Mouse (Mus musculus): Measurements from ENCODE around the gene Cdk5r2. TPM values are rescaled to one million over a fixed set of nuclear protein-coding genes. Genes with fewer than 3 reads are reported as not detected.
"Not testable (repeated sequence)": the region's sequence is repeated elsewhere in the genome, so short reads cannot be mapped to it uniquely, and the experiment has no call there.

Gene Cdk5r2
- 0.11 TPM in 1 of 2 replicates, not detected in the other for polyA plus RNA-seq (2015; fragmentation: Nextera tagmentation; extraction: Ambion mirVana)

DNA sequence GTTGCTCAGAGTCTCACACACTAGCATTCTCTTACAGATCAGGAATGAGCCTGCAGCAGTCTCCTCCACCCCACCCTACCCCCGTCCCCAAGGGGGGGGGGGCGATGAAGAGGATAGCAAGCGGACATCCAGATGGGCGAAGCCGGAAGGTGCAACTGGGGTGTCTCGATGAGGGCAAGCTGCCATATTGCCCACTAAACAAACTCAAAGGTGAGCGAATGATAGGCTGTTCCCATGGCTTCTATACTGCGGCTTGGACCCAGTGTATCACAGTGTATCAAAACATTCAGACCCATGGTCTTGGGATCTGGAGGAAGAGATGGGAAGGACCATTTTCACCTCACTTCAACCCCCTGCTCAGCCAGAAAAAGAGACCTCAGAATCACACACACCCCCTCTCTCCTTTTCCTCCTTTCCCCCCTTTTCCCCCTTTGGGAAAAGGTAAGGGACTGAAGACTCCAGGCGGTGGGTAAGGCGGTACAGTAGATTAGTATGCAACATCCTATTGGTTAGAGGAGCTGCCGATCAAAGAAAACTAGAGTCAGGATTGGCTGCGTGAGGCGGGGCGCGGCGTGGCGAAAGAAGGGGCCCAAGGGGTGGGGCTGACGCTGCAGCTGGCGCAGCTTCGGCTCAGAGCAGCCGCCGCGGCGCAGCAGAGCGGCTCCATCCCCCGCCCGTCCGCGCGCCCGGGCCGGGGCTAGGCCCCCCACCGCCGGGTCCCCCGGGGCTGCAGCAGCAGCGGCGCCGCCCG lies at the start of gene Cdk5r2:
Gene Cdk5r2, plus strand, starts transcription at position 629 of the 751 bp plus-strand sequence.
- Histone ChIP-seq H3K27ac (no peak within 1 kb of the TSS), H3K36me3 (no peaks in the 10 kb centered on the region), H3K9ac (peak within 1 kb of the TSS; percentile 66), H3K27me3 (peaks cover 99% of the 10 kb centered on the region), H3K4me1 (peaks cover 30% of the 10 kb centered on the region), H3K4me3 (peak within 1 kb of the TSS; percentile 72), H3K4me2 (replicated peaks) (peak within 1 kb of the TSS; percentile 97), H3K9me3 (no peaks in the 10 kb centered on the region)
- WGBS: 4% methylated on average over 24 of the region's 39 CpGs
- peak; percentile 96 for ATAC-seq (ENCODE audit: low FRiP score, low read depth)

- Histone ChIP-seq H3K4me3 (no peak overlapping the region), H3K27ac (no peak overlapping the region), H3K4me2 (replicated peaks) (no peak overlapping the region), H3K9ac (no peak overlapping the region), H3K4me1 (peaks cover 54% of the 10 kb centered on the region), H3K27me3 (peaks cover 88% of the 10 kb centered on the region), H3K36me3 (no peaks in the 10 kb centered on the region), H3K9me3 (no peaks in the 10 kb centered on the region)
- no peak for ATAC-seq (ENCODE audit: low FRiP score, low read depth)
- 13% methylated on average over 4 of the region's 4 CpGs for WGBS
Measured at GRCm38 (mm10) chr1:74805340-74805835, 49.3 kb upstream of the Cdk5r2 start.

GRCm38 (mm10) chr1:74805843-74806242 lies 48.9 kb upstream of the Cdk5r2 start:
- H3K4me2 ChIP-seq (replicated peaks): peak overlapping the region; percentile 67
- H3K36me3 ChIP-seq: no peaks in the 10 kb centered on the region
- WGBS: 5% methylated on average over 5 of the region's 5 CpGs
- H3K27me3 ChIP-seq: peaks cover 83% of the 10 kb centered on the region
- H3K27ac ChIP-seq: no peak overlapping the region
- peak overlapping the region; percentile 36; the same call in 1 of the 2 replicates for H3K4me3 ChIP-seq
- peaks cover 49% of the 10 kb centered on the region for H3K4me1 ChIP-seq
- no peaks in the 10 kb centered on the region for H3K9me3 ChIP-seq
- ATAC-seq (ENCODE audit: low FRiP score, low read depth): no peak
- no peak overlapping the region for H3K9ac ChIP-seq

GRCm38 (mm10) chr1:74806360-74807311 lies 48.1 kb upstream of the Cdk5r2 start:
- WGBS: under 1% methylated on average over 29 of the region's 38 CpGs
- Histone ChIP-seq H3K36me3 (no peaks in the 10 kb centered on the region), H3K4me2 (replicated peaks) (peak overlapping the region; percentile 67), H3K4me3 (peak overlapping the region; percentile 36), H3K27me3 (peaks cover 84% of the 10 kb centered on the region), H3K4me1 (peaks cover 47% of the 10 kb centered on the region), H3K27ac (0 out of 2 replicates have a peak overlapping the region, but pooled peaks have one; percentile 33), H3K9ac (peak overlapping the region; percentile 45), H3K9me3 (no peaks in the 10 kb centered on the region)
- ATAC-seq (ENCODE audit: low FRiP score, low read depth): peak; percentile 6; the same call in 1 of the 2 replicates

- WGBS: 3% methylated on average over 23 of the region's 23 CpGs
- Histone ChIP-seq H3K9ac (peak overlapping the region; percentile 50; the same call in 1 of the 2 replicates), H3K9me3 (no peaks in the 10 kb centered on the region), H3K4me2 (replicated peaks) (peak overlapping the region; percentile 67), H3K4me1 (peaks cover 45% of the 10 kb centered on the region), H3K36me3 (no peaks in the 10 kb centered on the region), H3K4me3 (peak overlapping the region; percentile 36), H3K27me3 (peaks cover 74% of the 10 kb centered on the region), H3K27ac (no peak overlapping the region)
- ATAC-seq (ENCODE audit: low FRiP score, low read depth): peak; percentile 9; the same call in 1 of the 2 replicates
Measured at GRCm38 (mm10) chr1:74807551-74808071, 47.1 kb upstream of the Cdk5r2 start.

DNA sequence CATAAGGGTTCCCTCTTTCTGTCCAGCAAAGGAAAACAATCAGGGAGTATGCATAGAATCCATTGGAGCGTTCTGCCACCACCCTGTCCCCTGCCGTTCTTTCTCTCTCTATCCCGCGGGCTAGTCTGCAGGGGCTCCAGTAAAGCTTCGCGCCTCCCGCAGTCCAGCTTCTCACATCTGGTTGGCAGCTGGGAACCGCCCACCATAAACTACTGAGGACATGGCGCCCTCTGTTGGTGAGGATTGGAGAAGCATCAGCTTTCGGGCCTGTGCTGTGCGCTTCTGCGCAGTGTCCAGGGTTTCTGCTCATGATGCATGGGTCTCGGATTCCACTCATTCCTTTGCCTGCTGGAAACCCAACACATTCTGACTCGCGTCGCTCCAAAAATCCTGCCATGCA lies 46.7 kb upstream of the Cdk5r2 start:
- no peaks in the 10 kb centered on the region for H3K36me3 ChIP-seq
- H3K27ac ChIP-seq: no peak overlapping the region
- peaks cover 40% of the 10 kb centered on the region for H3K4me1 ChIP-seq
- peak overlapping the region; percentile 67 for H3K4me2 ChIP-seq (replicated peaks)
- peaks cover 69% of the 10 kb centered on the region for H3K27me3 ChIP-seq
- H3K9me3 ChIP-seq: no peaks in the 10 kb centered on the region
- H3K4me3 ChIP-seq: peak overlapping the region; percentile 36
- peak overlapping the region; percentile 50 for H3K9ac ChIP-seq
- ATAC-seq (ENCODE audit: low FRiP score, low read depth): peak; percentile 82
- WGBS: 0% methylated on average over 16 of the region's 16 CpGs

- no peak overlapping the region for H3K4me2 ChIP-seq (replicated peaks)
- no peak overlapping the region for H3K9ac ChIP-seq
- ATAC-seq (ENCODE audit: low FRiP score, low read depth): no peak
- WGBS: 55% methylated on average over 10 of the region's 10 CpGs
- no peaks in the 10 kb centered on the region for H3K9me3 ChIP-seq
- no peak overlapping the region for H3K4me3 ChIP-seq
- H3K27me3 ChIP-seq: peaks cover 68% of the 10 kb centered on the region
- peaks cover 31% of the 10 kb centered on the region for H3K4me1 ChIP-seq
- no peak overlapping the region for H3K27ac ChIP-seq
- no peaks in the 10 kb centered on the region for H3K36me3 ChIP-seq
Measured at GRCm38 (mm10) chr1:74809007-74809406, 45.7 kb upstream of the Cdk5r2 start.

DNA sequence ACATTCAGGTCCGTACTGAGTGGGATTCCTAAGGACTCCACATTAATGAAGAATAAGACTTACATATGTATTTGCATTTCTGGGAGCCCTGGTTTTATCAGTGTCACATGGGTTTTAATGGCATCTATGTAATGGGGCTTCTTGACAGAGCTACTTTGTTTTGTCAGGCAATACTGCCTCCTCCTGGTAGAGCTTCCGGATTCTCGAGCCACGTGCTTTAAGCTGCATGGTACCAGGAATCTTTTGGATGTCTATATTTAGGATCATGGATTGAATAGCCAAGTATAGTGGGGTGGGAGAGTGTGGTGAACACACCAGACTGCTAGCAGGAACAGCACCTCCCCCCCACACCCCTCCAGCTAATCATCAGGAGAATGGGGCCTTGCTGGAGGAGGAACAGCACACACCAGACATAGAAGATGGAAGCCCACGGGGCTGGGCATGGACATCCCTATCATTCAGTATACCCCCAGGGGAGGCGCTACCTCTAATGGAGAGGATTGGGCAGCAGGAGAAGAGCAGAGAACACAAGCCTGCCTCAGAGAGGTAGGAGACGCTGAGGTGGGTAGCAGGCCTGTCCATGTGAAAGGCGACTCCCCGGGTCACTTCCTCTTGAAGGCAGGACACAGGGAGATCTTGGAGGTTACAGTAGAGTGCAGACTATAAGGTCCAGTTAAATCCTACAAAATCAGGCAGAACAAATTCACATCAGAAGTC lies 39.6 kb upstream of the Cdk5r2 start:
- no peak for ATAC-seq (ENCODE audit: low FRiP score, low read depth)
- H3K27me3 ChIP-seq: peaks cover 16% of the 10 kb centered on the region
- no peak overlapping the region for H3K4me3 ChIP-seq
- WGBS: 73% methylated on average over 9 of the region's 9 CpGs
- no peaks in the 10 kb centered on the region for H3K9me3 ChIP-seq
- H3K27ac ChIP-seq: no peak overlapping the region
- no peaks in the 10 kb centered on the region for H3K36me3 ChIP-seq
- H3K4me2 ChIP-seq (replicated peaks): no peak overlapping the region
- peaks cover 11% of the 10 kb centered on the region for H3K4me1 ChIP-seq
- no peak overlapping the region for H3K9ac ChIP-seq

DNA sequence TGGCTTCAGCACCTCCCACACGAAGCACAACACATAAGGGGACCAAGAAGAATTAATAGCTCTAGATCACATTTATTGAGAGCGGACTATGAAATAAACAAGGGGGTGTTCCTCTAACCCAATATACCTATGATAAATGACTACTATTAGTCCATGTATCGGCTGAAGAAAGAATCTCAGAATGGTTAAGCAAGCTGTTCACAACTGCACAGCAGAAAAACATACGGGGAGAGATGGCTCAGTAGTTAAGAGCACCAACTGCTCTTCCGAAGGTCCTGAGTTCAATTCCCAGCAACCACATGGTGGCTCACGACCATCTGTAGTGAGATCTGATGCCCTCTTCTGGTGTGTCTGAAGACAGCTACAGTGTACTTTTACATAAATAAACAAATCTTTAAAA lies 38.8 kb upstream of the Cdk5r2 start:
- not testable (repeated sequence) for H3K4me3 ChIP-seq; ATAC-seq (ENCODE audit: low FRiP score, low read depth); H3K36me3 ChIP-seq; H3K9ac ChIP-seq; H3K9me3 ChIP-seq; H3K4me2 ChIP-seq (replicated peaks); H3K27ac ChIP-seq
- peaks cover 11% of the 10 kb centered on the region for H3K4me1 ChIP-seq
- H3K27me3 ChIP-seq: peaks cover 14% of the 10 kb centered on the region
- 88% methylated on average over 6 of the region's 6 CpGs for WGBS

DNA sequence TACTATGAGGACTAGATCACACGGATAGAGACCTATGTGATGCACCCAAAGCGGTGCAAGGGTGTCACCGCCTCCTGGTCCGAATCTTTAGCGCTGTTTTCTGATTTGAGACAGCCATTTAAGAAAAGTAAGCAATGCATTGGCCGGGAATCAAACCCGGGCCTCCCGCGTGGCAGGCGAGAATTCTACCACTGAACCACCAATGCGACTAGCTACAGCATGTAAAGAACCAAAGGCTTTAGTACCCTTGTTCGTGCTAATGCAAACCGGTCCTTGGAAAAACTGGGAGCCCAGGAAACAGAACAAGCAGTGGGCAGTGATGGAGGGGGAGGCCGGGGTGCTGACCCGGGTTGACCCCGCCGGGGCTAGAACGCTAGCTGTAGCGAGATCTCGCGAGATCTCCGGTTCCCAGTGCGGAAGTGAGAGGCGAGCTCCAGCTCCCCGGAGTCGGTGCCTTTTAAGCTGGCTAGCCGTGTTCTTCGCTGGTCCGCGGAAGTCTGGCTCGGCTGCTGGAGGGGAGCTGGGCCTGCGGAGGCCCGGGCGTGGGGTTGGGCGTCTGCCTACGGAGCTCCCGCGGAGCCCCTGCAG lies 38.0 kb upstream of the Cdk5r2 start:
- WGBS: 7% methylated on average over 38 of the region's 38 CpGs
- Histone ChIP-seq H3K4me3 (peak overlapping the region; percentile 71), H3K27me3 (peaks cover 8% of the 10 kb centered on the region; the same call in 1 of the 2 replicates)

DNA sequence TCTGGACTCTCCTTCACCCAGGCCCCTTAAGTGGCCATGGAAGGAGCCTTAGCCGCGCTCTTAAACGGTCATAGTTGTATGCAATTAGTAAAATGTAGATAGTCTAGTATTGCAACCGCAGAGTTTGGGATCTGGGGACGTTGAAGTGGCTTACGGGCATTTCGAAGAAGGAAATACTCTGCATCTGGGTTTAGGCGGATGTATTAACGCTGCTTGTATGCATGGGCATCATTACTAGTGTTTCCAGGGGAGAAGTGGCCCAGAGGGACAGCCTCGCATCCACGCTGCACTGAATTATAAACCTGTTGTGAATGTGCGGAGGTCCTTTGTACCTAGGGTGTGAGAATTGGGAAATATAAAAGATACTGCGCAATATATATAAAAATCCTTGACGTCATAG lies 37.5 kb upstream of the Cdk5r2 start:
- peaks cover 8% of the 10 kb centered on the region; the same call in 1 of the 2 replicates for H3K27me3 ChIP-seq
- H3K4me3 ChIP-seq: peak overlapping the region; percentile 71
- peak overlapping the region; percentile 71 for H3K4me2 ChIP-seq (replicated peaks)
- H3K4me1 ChIP-seq: peaks cover 11% of the 10 kb centered on the region
- H3K36me3 ChIP-seq: no peaks in the 10 kb centered on the region
- H3K27ac ChIP-seq: peak overlapping the region; percentile 91
- WGBS: 11% methylated on average over 14 of the region's 14 CpGs
- no peaks in the 10 kb centered on the region for H3K9me3 ChIP-seq
- ATAC-seq (ENCODE audit: low FRiP score, low read depth): no peak; the same call in 1 of the 2 replicates
- H3K9ac ChIP-seq: peak overlapping the region; percentile 81

More for the DNA sequence above, 38.0 kb upstream of the Cdk5r2 start:
- no peaks in the 10 kb centered on the region for H3K36me3 ChIP-seq
- ATAC-seq (ENCODE audit: low FRiP score, low read depth): peak; percentile 87
- no peaks in the 10 kb centered on the region for H3K9me3 ChIP-seq
- peak overlapping the region; percentile 81 for H3K9ac ChIP-seq
- H3K27ac ChIP-seq: peak overlapping the region; percentile 91
- peaks cover 11% of the 10 kb centered on the region for H3K4me1 ChIP-seq
- H3K4me2 ChIP-seq (replicated peaks): peak overlapping the region; percentile 71

Measured in limb, embryonic 13.5 days (tissue).